Mouse (Mus musculus) liver, embryonic 14.5 days (tissue): ENCODE data around the gene Oard1. TPM values are rescaled to one million over a fixed set of nuclear protein-coding genes. Genes with fewer than 3 reads are reported as not detected.

ENCODE experiments used
- ATAC-seq: fragments of 200-750 bp; cut with Nextera tagmentation; 2 replicates; pipeline ENCODE4 v1.8.0; 2017; ENCODE audit warnings: moderate number of reproducible peaks, mild to moderate bottlenecking, moderate library complexity; ENCODE audit not compliant: insufficient read depth
- DNase-seq, 3 experiments: peaks; one replicate each; pipeline ENCODE4 v3.0.0-alpha.2; 2012 to 2013; ENCODE audit warnings: low read depth in 3 of 3, low spot score in 3 of 3
- H3K27ac ChIP-seq: fragments of 300-500 bp; sonication (generic); 2 replicates; pipeline ENCODE4 v1.5.1; 2014; ENCODE audit warnings: moderate library complexity, mild to moderate bottlenecking, control low read depth, inconsistent platforms
- H3K27me3 ChIP-seq: fragments of 300-500 bp; sonication (generic); 2 replicates; pipeline ENCODE4 v1.6.1; 2014; ENCODE audit warnings: mild to moderate bottlenecking, low read length, moderate library complexity; ENCODE audit not compliant: control insufficient read depth, insufficient read depth
- H3K36me3 ChIP-seq: fragments of 300-500 bp; sonication (generic); replicated peaks from 2 replicates; pipeline ENCODE4 v1.6.1; 2014; ENCODE audit warnings: low read depth; ENCODE audit not compliant: control insufficient read depth, insufficient read depth
- H3K4me1 ChIP-seq, 2 experiments: fragments of 200-500 bp in 1 of 2; fragments of 300-500 bp in 1 of 2; sonication (generic) in 1 of 2; replicated peaks; 2 replicates each; pipeline ENCODE4 v1.6.1; 2012 to 2014; ENCODE audit warnings: antibody characterized with exemption in 1 of 2, inconsistent platforms in 1 of 2, low read length in 1 of 2; ENCODE audit not compliant: control insufficient read depth in 2 of 2, insufficient read depth in 2 of 2
- H3K4me2 ChIP-seq: fragments of 300-500 bp; sonication (generic); 2 replicates; pipeline ENCODE4 v1.6.1; 2014; ENCODE audit warnings: low read depth, mild to moderate bottlenecking, control low read depth, moderate library complexity
- H3K4me3 ChIP-seq, 2 experiments: fragments of 200-500 bp in 1 of 2; fragments of 300-500 bp in 1 of 2; sonication (generic) in 1 of 2; 2 replicates each; pipeline ENCODE4 v1.5.1; 2012 to 2014; ENCODE audit warnings: low read depth in 2 of 2, low read length in 2 of 2, mild to moderate bottlenecking in 2 of 2, control low read depth in 1 of 2, inconsistent platforms in 1 of 2, moderate library complexity in 1 of 2; ENCODE audit not compliant: insufficient read depth in 1 of 2
- H3K9ac ChIP-seq: fragments of 300-500 bp; sonication (generic); replicated peaks from 2 replicates; pipeline ENCODE4 v1.6.1; 2014; ENCODE audit warnings: mild to moderate bottlenecking, control low read depth, moderate library complexity
- H3K9me3 ChIP-seq: fragments of 300-500 bp; sonication (generic); 2 replicates; pipeline ENCODE4 v1.6.1; 2016; ENCODE audit warnings: low read length, mixed read lengths; ENCODE audit not compliant: control insufficient read depth
- CTCF ChIP-seq: IDR thresholded peaks from 2 replicates; pipeline ENCODE4 v1.5.1; 2016; ENCODE audit warnings: antibody characterized with exemption, low read depth, control low read depth
- EP300 ChIP-seq: IDR thresholded peaks from 2 replicates; pipeline ENCODE4 v1.6.1; 2016; ENCODE audit warnings: antibody characterized with exemption, low read depth
- WGBS: fragments of 180-500 bp; shearing (Covaris S2); extraction: QIAGEN DNeasy Blood & Tissue Kit; methylation state at CpG from one replicate; pipeline ENCODE4 v1.1.7; 2014; ENCODE audit not compliant: insufficient replicate concordance; 5-methylcytosine and 5-hydroxymethylcytosine counted together
- polyA plus RNA-seq, 2 experiments: library from polyadenylated mRNA; depleted of rRNA in 1 of 2; stranded (reverse) in 1 of 2; unstranded in 1 of 2; fragments of >200 nt; fragmentation: Nextera tagmentation in 1 of 2; extraction: Ambion mirVana in 1 of 2; gene quantifications; 2 replicates each; pipeline versions ENCODE4 v1.2.1 to v1.2.3; 2012 to 2014

Oard1 gene
- polyA plus RNA-seq, 2 experiments: 28.2 to 51.1 TPM

DNA sequence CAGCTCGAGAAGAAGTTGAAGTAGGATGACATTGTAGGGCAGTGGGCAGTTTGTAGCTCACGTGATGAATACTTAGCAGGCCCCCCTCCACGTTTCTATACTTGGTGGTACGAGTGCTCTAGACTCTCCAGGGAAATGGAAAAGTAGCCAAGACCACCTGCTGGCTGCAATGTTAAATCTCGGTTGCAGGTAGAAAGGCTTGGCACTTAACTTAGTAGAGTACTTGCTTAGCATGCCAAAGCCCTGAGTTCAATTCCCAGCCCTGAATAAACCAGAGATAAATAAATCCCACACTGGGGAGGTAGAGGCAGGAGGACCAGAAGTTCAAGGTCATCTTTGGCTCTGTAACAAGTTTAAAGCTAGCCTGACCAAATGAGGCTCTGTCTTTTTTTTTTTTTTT lies 24.7 kb downstream of the Oard1 start:
- no peak for ATAC-seq
- no peak overlapping the region for H3K4me3 ChIP-seq
- no peak overlapping the region for H3K9ac ChIP-seq
- TF ChIP-seq CTCF (no peak), EP300 (no peak)
- H3K36me3 ChIP-seq: no peaks in the 10 kb centered on the region
- no peak for DNase-seq
- no peaks in the 10 kb centered on the region for H3K9me3 ChIP-seq
- H3K27me3 ChIP-seq: no peaks in the 10 kb centered on the region
- 63% methylated on average over 5 of the region's 5 CpGs for WGBS
- no peak overlapping the region for H3K27ac ChIP-seq
- H3K4me2 ChIP-seq: no peak overlapping the region
- peaks cover 2 to 20% of the 10 kb centered on the region in 2 experiments for H3K4me1 ChIP-seq

DNA sequence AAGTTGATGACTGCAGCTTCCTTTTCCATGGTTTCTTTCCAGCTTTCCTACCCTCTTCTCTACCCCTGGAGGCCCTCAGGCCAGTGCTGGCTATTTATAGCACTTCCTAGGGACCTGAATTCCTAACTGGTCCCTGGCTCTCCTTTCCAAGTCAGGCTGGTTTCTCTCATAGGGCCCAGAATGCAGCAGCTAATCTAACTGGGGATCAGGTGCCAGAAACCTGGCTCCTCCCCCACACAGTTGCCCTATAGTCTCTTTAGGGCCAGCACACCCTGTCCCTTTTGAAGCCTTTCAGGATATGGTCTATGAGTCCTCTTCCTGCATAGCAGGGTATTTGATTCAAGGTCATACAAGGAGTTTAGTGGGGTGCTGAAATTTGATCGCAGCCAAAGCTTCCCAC lies 26.7 kb downstream of the Oard1 start:
- peaks cover 2 to 12% of the 10 kb centered on the region in 2 experiments for H3K4me1 ChIP-seq
- H3K4me2 ChIP-seq: no peak overlapping the region
- H3K9ac ChIP-seq: no peak overlapping the region
- WGBS: 87% methylated on average over 1 of the region's 1 CpGs
- TF ChIP-seq CTCF: no peak
- H3K36me3 ChIP-seq: no peaks in the 10 kb centered on the region
- no peak for ATAC-seq
- no peak for DNase-seq
- no peak overlapping the region for H3K4me3 ChIP-seq
- no peaks in the 10 kb centered on the region for H3K9me3 ChIP-seq
- no peaks in the 10 kb centered on the region for H3K27me3 ChIP-seq
- no peak overlapping the region for H3K27ac ChIP-seq

DNA sequence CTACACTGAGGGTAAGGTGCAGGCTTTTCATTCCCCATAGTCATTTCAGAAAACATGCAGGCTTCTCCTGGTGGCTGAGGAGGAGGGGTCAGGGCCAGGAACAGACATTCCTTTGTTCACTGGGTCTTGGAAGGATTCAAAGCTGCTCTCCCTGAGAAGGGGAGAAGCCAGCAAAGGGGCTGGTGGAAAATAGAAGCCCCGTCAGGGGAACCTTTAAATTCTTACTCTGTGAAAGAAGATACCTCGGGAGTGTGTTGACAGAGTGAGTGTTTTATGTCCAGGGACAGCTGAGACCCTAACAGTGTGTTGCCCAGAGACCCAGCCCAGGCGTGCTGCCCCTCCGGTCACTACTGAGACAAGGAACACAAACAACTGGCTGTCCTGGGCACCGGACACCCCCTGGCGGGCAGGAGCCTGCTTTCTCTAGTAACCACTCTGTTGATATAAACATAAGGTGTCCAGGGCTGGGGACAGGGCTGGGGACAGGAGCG lies 27.7 kb downstream of the Oard1 start:
- Histone ChIP-seq H3K9me3 (no peaks in the 10 kb centered on the region), H3K9ac (no peak overlapping the region), H3K4me1 (peaks cover 0 to 5% of the 10 kb centered on the region in 2 experiments; a peak in 3 of 4 replicates), H3K4me2 (no peak overlapping the region), H3K27ac (no peak overlapping the region), H3K27me3 (no peaks in the 10 kb centered on the region), H3K36me3 (no peaks in the 10 kb centered on the region), H3K4me3 (no peak overlapping the region)
- WGBS: 60% methylated on average over 7 of the region's 7 CpGs
- ATAC-seq: no peak
- TF ChIP-seq EP300 (no peak), CTCF (no peak)
- no peak for DNase-seq

DNA sequence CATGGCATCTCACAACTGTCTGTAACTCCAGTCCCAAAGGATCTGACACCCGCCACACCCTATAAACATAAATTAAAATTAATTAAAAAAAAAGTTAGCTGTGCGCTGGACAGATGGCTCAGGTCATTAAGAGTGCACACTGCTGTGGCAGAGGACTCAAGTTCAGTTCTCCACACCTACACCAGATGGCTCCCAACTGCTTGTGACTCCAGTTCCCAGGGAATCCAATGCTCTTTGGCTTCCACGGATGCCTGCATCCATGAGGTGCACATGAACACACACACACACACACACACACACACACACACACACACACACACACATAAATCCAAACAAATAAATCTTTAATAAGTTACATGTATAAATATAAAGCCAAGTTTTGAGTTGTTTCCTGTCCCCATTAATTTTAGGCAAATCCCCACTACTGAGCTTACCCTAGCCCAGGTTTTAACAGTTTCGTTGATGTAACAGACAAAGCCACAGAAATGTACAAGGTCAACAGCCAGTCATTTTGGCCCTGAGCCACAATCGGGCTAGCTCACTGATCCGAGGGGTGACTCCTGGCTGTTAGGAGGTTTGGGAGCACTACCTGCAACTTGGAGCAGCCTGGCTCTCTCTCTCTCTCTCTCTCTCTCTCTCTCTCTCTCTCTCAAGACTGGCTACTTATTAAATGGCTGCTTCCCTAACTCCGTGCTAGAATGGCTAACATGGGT lies 33.1 kb downstream of the Oard1 start:
- H3K4me2 ChIP-seq: no peak overlapping the region
- WGBS: 70% methylated on average over 7 of the region's 7 CpGs
- no peak overlapping the region for H3K27ac ChIP-seq
- TF ChIP-seq CTCF (peak; percentile 25), EP300 (no peak)
- no peaks in the 10 kb centered on the region for H3K27me3 ChIP-seq
- H3K36me3 ChIP-seq: peaks cover 4% of the 10 kb centered on the region; the same call in 1 of the 2 replicates
- DNase-seq (no peak), ATAC-seq (no peak)
- no peaks in the 10 kb centered on the region for H3K9me3 ChIP-seq
- peaks cover 13 to 16% of the 10 kb centered on the region in 2 experiments for H3K4me1 ChIP-seq
- H3K9ac ChIP-seq: no peak overlapping the region
- no peak overlapping the region for H3K4me3 ChIP-seq

DNA sequence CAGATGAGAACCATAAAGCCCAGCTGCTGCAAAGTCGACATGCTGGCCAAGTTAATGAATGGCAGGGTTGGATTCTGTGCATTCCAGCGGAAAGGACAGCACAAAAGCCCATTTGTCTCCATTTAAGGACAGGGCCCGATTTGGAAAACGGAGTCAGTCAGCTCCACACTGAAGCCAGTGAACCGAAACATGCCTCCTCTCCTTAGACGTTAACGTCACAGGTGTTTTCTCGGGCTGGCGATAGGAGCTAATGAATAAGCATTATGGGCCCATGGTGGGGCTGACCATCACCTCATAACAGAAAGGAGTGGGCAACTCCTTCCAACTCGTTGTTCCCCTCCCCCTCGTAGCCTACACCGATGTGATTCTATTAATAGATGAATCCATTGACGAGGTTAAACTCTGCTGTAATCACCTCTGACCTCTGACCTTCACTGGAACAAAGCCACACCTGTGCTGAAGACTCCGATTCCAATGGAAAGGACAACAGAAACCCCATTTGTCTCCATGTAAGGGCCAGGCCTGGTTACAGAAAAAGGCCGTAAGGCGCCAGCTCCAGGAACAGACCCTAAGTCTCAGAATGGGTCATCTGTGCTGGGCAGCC lies 33.8 kb downstream of the Oard1 start:
- H3K4me1 ChIP-seq: peaks cover 20 to 22% of the 10 kb centered on the region in 2 experiments
- no peak overlapping the region for H3K4me2 ChIP-seq
- WGBS: 76% methylated on average over 16 of the region's 16 CpGs
- H3K36me3 ChIP-seq: peaks cover 10% of the 10 kb centered on the region
- H3K27ac ChIP-seq: no peak overlapping the region
- no peak overlapping the region for H3K9ac ChIP-seq
- no peaks in the 10 kb centered on the region for H3K9me3 ChIP-seq
- DNase-seq (no peak), ATAC-seq (no peak)
- no peaks in the 10 kb centered on the region for H3K27me3 ChIP-seq
- H3K4me3 ChIP-seq: no peak overlapping the region
- no peak for TF ChIP-seq CTCF
- no peak for TF ChIP-seq EP300
